Mouse (Mus musculus) NIH3T3 (cell line): ENCODE data around the gene Plekhm2.

ENCODE experiments used
- DNase-seq: peaks from one replicate; pipeline ENCODE4 v3.0.0-alpha.2; 2012; ENCODE audit warnings: low read depth

The Plekhm2 gene

DNA sequence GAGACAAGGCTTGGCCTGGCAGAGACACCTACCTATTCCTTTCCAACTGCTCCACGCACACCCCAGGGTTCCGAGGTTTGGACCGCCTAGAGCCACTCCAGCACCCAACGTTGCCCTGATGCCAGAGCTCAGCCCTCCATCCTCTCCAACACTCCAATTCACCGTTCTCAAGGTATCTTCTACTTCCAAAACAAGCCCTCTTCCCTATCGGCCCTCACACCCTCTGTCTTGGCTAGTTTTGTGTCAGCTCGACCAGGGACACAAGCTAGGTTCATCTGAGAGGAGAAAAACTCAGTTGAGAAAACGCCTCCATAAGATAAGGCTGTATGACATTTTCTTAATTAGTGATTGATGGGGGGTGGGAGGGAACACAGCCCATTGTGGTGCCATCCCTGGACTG is at the start of gene Plekhm2:
Plekhm2 (minus strand) TSS at position 101 of the 400 bp plus-strand sequence.
- no peak for DNase-seq

DNA sequence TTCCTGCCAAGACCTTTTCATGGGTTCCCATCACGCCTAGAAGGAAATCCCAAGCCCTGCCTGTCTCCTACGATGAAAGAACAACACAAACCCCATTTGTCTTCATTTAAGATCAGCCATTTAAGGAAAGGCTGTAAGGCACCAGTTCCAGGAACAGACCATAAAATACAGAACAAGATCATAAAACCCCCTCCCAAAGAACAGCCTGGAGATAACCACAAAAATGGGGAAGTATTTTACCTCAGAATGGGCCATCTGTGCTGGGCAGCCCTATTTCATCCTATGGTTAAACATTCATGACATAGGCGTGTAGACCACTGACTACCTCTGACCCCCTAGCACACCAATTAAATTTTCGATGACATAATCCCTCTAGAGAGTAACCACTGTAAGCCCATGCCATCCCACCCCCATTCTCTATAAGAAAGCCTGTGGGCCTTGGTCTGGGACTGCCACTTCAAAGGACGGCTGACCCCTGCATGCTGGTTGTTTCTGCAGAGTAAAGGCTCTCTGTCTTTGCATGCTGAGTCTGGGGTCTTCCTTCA is 49.0 kb upstream of the Plekhm2 start:
- no peak for DNase-seq

GRCm38 (mm10) chr4:141711250-141711649 is 46.6 kb upstream of the Plekhm2 start:
- DNase-seq = no peak

DNA sequence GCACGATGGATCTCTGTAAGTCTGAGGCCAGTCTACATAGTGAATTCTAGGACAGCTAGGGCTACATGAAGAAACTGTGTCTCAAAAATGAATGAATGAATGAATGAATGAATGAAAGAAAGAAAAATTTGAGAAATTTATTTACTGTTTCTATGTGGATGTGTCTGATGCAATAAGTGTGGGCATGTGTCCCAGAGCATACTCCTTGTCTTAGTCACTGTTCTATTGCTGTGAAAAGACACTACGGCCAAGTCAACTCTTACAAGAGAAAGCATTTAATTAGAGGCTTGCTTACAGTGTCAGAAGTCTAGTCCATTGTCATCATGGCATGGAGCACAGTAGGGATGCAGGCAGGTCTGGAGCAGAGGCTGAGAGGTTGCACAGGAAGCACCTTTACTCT is 44.3 kb upstream of the Plekhm2 start:
- DNase-seq = peak; percentile 77

DNA sequence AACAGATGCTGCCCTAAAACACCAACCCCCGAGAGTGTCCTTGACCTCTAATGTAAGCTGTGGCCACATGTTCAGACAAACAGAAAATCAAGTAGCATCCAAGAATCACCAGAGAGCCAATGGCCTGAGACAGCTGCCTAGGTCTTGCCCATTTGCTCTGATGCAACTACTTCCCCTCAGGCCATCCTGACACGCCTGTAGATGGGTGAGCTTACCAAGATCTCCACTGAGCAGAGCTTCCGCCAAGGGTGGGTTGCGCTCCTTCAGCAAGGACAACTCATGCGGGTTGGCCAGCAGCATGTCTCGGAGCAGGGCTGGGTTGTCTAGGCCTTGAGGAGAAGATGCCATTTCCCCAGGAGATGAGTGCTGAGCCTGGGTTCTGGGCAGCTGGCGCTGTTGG is 43.3 kb upstream of the Plekhm2 start:
- DNase-seq = no peak

DNA sequence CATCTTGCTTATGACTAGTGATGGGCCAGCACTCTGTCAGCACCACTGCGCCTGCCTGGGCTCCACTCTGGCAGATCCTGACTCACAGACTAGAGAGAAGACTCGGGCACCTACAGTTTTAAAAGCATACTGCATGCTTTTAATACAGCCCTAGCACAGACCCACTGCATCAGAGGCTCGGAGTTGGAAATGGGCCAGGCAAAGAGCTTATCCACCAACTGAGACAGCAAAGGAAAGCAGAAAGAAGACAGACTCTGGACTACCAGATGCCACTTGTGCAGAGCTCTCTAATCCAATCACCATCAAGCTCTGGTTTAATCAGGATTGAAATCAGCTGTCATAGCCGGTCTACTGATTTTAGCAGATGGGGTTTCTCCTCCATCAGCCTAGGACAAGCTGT is 40.6 kb upstream of the Plekhm2 start:
- peak; percentile 5 for DNase-seq

DNA sequence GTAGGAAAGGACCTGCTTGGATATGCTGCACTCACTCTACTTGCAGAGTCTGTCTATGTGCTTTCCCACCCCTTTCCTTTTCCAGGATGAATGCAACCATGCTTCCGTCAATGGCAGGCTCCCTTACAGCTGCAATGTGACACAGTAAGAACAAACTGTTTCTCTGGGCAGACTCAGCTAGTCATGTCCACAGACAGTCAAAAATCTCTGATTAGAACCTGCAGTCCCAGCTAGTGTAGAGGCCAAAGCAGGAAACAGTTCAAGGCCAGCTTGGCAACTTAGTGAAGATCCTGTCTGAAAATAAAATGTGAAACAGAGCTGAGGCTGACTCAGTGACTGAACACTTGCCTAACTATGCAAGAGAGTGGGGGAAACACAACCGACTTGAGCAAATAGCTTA is 39.9 kb upstream of the Plekhm2 start:
- no peak for DNase-seq

DNA sequence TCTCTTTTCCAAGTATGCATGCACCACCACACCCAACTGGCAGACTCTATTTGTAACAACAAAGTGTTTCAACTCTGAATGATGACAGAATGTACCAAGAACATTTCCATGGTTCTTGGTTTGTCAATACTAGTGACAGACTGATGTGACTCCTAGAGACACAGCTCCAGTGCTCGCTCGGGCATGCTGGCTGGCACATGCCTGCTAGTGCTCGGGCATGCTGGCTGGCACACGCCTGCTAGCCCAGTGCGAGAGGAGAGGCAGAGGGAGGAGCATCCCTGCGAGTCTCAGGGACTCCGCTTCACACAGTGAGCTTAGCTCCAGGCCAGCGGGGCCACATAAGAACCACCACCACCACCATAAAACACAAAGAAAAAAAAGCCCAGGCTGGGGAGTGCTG is 30.0 kb upstream of the Plekhm2 start:
- DNase-seq = no peak

GRCm38 (mm10) chr4:141688505-141688904 is 23.8 kb upstream of the Plekhm2 start:
- no peak for DNase-seq

- no peak for DNase-seq
Measured at GRCm38 (mm10) chr4:141686525-141686924, 21.8 kb upstream of the Plekhm2 start.

DNA sequence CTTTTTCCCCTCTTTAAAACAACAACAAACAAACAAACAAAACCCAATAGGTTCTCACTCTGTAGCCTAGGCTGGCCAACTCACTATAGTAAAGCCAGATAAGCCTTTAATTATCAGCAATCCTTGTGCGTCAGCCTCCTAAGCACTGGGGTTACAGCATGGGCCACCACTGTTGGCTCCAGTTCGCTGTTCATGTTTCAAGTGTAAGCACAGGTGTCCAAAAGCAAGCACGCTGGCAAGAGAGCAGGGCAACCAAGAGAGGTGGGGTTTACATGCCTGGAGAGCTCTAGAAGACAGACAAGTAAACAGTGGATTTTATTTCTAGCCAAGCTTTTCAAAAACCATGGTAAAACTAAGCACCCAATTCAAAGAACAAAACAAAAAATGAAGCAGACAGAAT is 21.4 kb upstream of the Plekhm2 start:
- no peak for DNase-seq

DNA sequence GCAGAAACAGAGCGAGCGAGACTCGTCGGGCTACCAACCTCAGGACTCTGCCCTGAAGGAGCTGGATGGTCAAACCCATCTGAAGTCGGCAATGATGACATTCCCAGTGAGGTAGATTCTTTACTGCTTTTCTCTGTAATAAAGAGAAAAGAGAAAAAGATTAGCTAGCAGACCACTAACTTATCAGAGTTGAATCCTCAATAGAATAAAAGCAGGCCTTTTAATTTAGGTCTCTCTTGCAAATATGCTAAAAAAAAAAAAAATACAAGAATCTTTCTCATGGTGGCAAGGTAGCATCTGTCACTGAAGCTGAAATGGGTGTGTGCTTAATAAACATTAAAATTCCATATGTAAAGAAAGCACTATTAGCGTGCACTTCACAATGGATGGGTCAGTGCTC is 20.8 kb upstream of the Plekhm2 start, which contains the start of gene Rsc1a1:
Rsc1a1 (minus strand) TSS at position 101 of the 400 bp plus-strand sequence.
- DNase-seq = no peak

DNA sequence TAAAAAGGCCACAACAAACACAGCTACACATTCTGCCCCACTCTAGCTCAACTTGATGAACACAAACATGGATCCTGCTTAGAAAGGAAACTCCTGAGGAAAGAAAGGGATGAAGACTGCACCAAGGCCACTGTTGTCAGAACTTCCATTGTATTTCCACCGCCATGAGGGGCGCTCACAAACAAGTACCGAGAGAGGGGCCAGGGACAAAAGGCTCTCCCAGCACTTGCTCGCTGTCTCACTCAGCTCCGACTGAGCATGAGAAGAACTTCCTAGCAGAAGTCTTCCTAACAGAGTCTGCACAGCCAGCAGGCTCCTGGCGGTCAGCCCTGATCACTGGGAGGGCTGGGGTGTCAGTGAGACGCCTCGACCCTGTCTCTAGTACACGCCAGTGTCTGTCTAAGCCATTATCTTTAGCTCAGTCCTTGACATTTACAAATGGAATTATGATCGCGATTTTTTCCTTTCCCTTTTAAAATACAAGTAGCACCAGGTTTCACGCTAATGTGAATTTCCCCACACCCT is 18.1 kb upstream of the Plekhm2 start:
- DNase-seq = no peak

GRCm38 (mm10) chr4:141681767-141682166 is 17.1 kb upstream of the Plekhm2 start:
- DNase-seq = peak; percentile 60

DNA sequence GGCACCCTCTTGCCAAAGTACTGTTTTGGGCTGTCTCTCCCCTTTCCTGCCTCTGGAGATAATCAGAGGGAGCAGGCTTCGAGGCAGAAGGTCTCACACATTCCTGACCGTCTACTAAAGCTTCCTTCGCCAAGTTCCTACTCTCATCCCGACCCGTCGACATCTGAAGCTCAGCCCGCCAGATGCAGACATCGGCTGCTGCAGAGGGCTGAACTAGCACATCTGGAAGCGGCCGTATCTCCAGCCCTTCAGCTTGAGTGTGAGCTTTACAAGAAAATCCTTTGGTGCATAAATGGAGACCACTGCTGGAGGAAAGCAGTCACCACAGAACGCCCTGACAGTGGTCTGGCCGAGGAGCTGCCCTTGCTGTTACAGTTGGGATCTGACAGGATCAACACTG is 16.2 kb upstream of the Plekhm2 start:
- DNase-seq = peak; percentile 15

- DNase-seq = no peak
Measured at GRCm38 (mm10) chr4:141679016-141679415, 14.3 kb upstream of the Plekhm2 start.

GRCm38 (mm10) chr4:141676462-141676979 is 11.8 kb upstream of the Plekhm2 start:
- DNase-seq = no peak

DNA sequence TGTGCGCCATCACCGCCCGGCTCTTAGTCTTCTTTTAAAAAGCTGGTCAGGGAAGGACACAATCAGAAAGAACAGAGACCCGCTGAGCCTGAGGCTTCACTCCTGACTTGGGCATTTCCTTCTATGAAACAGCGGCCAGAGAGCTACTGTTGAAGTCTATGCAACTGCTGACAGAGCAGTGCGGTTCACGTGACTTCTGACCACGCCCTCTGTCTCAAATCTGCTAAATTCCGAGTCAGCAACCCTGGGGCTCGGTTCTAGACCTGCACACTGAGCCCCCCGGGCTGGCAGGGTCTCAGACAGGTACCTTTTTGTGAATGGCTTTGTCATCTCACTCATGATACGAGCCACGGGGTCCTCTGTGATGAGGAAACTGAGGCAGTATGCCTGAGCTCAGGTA is 7.6 kb upstream of the Plekhm2 start:
- DNase-seq = no peak

- DNase-seq = peak; percentile 66
Measured at GRCm38 (mm10) chr4:141671389-141671788, 6.7 kb upstream of the Plekhm2 start.

DNA sequence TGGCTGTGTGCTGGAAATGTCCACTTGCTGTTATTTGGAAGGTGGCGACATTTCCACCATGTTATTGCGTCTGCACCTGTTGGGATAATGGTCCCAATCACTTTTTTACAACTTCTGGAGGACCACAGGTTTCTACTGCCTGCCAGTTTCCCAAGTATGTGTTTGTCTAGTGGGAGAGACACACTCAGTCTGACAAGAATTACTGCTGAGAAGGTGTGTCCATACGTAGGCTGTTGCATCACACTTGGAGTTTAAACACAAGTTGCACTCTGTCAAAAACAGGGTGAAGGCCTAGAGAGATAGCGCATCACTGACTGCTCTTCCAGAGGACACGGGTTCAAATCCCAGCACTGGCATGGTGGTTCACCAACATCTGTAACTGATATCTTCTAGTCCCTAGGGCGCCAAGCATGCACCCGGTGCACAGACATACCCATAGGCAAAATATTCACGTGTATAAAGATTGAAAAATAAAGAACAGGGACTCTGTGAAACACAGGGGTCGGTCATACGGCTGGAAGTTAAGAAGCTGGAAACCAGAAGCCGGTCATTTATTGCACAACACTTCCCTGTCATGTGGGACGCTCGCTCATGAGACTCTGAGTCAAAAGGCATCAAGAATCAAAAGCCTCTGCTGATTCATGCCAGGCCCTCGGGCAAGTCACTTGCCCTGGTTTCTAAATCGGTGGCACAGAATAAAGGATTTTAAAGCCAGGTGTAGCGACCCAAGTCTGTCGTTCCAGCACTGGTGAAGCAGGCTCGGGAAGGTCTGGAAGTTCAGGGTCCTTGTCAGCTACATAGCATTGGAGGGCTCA is 5.4 kb upstream of the Plekhm2 start:
- peak; percentile 88 for DNase-seq

- peak; percentile 81 for DNase-seq
Measured at GRCm38 (mm10) chr4:141664011-141664745, 521 bp downstream of the Plekhm2 start.

- peak; percentile 33 for DNase-seq
Measured at GRCm38 (mm10) chr4:141663122-141663931, 1.4 kb downstream of the Plekhm2 start.
